Mouse (Mus musculus) kidney, embryonic 16.5 days (tissue): ENCODE results near the gene U2surp. TPM values are rescaled to one million over a fixed set of nuclear protein-coding genes. Genes with fewer than 3 reads are reported as not detected.

Source experiments
- ATAC-seq: fragments of 200-750 bp; cut with Nextera tagmentation; 2 replicates; pipeline ENCODE4 v1.8.0; 2017; ENCODE audit warnings: moderate TSS enrichment; ENCODE audit not compliant: low FRiP score, low TSS enrichment
- H3K27ac ChIP-seq: fragments of 300-500 bp; sonication (generic); 2 replicates; pipeline ENCODE4 v1.5.1; 2014; ENCODE audit warnings: low read length
- H3K27me3 ChIP-seq: fragments of 300-500 bp; sonication (generic); 2 replicates; pipeline ENCODE4 v1.6.1; 2014; ENCODE audit warnings: low read length, control low read depth, mixed read lengths; ENCODE audit not compliant: insufficient read depth
- H3K36me3 ChIP-seq: fragments of 300-500 bp; sonication (generic); 2 replicates; pipeline ENCODE4 v1.6.1; 2014; ENCODE audit warnings: low read length, control low read depth, mixed read lengths; ENCODE audit not compliant: insufficient read depth
- H3K4me1 ChIP-seq: fragments of 300-500 bp; sonication (generic); 2 replicates; pipeline ENCODE4 v1.6.1; 2014; ENCODE audit warnings: low read length, control low read depth, mixed read lengths; ENCODE audit not compliant: insufficient read depth
- H3K4me2 ChIP-seq: fragments of 300-500 bp; sonication (generic); replicated peaks from 2 replicates; pipeline ENCODE4 v1.6.1; 2014; ENCODE audit warnings: low read depth, low read length
- H3K4me3 ChIP-seq: fragments of 300-500 bp; sonication (generic); 2 replicates; pipeline ENCODE4 v1.5.1; 2014; ENCODE audit warnings: mild to moderate bottlenecking, low read length
- H3K9ac ChIP-seq: fragments of 300-500 bp; sonication (generic); replicated peaks from 2 replicates; pipeline ENCODE4 v1.6.1; 2014; ENCODE audit warnings: low read length
- H3K9me3 ChIP-seq: fragments of 300-500 bp; sonication (generic); 2 replicates; pipeline ENCODE4 v1.6.1; 2016; ENCODE audit warnings: low read length, control low read depth
- WGBS: fragments of 180-500 bp; shearing (Covaris S2); extraction: QIAGEN DNeasy Blood & Tissue Kit; methylation state at CpG from one replicate; pipeline ENCODE4 v1.1.7; 2014; 5-methylcytosine and 5-hydroxymethylcytosine counted together
- polyA plus RNA-seq: library from polyadenylated mRNA; unstranded; fragments of >200 nt; fragmentation: Nextera tagmentation; extraction: Ambion mirVana; gene quantifications from 2 replicates; pipeline ENCODE4 v1.2.1, GENCODE M21; 2015

U2surp gene
- 100 and 134 TPM in 2 replicates for polyA plus RNA-seq

GRCm38 (mm10) chr9:95511472-95512330 lies at the start of gene U2surp:
U2surp (minus strand) TSS chr9:95511996.
- H3K27ac ChIP-seq, result peak within 1 kb of the TSS; percentile 95
- ATAC-seq, result peak; percentile 96
- peak within 1 kb of the TSS; percentile 84 for H3K4me2 ChIP-seq
- no peaks in the 10 kb centered on the region for H3K9me3 ChIP-seq
- H3K9ac ChIP-seq, result peak within 1 kb of the TSS; percentile 98
- peaks cover 22% of the 10 kb centered on the region for H3K4me1 ChIP-seq
- no peaks in the 10 kb centered on the region for H3K27me3 ChIP-seq
- 0% methylated on average over 74 of the region's 74 CpGs for WGBS
- H3K4me3 ChIP-seq, result peak within 1 kb of the TSS; percentile 99
- no peaks in the 10 kb centered on the region for H3K36me3 ChIP-seq

- Histone ChIP-seq H3K4me2 (peak overlapping the region; percentile 97), H3K36me3 (no peaks in the 10 kb centered on the region), H3K4me3 (peak overlapping the region; percentile 66), H3K27me3 (peaks cover 89% of the 10 kb centered on the region), H3K4me1 (peaks cover 16% of the 10 kb centered on the region), H3K9me3 (no peaks in the 10 kb centered on the region), H3K9ac (peak overlapping the region; percentile 65), H3K27ac (no peak overlapping the region)
- ATAC-seq, result peak; percentile 75
- 14% methylated on average over 57 of the region's 78 CpGs for WGBS
These were observed 48.3 kb upstream of the U2surp start for GRCm38 (mm10) chr9:95559936-95560735.

GRCm38 (mm10) chr9:95559059-95559935 lies 47.5 kb upstream of the U2surp start, which contains the start of gene Paqr9:
Paqr9 (plus strand) TSS chr9:95559657.
- Histone ChIP-seq H3K4me3 (peak within 1 kb of the TSS; percentile 66), H3K27me3 (peaks cover 92% of the 10 kb centered on the region), H3K4me1 (peaks cover 16% of the 10 kb centered on the region), H3K27ac (no peak within 1 kb of the TSS), H3K4me2 (peak within 1 kb of the TSS; percentile 97), H3K36me3 (no peaks in the 10 kb centered on the region), H3K9ac (peak within 1 kb of the TSS; percentile 65), H3K9me3 (no peaks in the 10 kb centered on the region)
- 0% methylated on average over 12 of the region's 118 CpGs for WGBS
- peak; percentile 69 for ATAC-seq

- Histone ChIP-seq H3K27ac (no peak overlapping the region), H3K4me2 (peak overlapping the region; percentile 97), H3K9ac (no peak overlapping the region), H3K9me3 (no peaks in the 10 kb centered on the region), H3K27me3 (peaks cover 86% of the 10 kb centered on the region), H3K4me3 (peak overlapping the region; percentile 66), H3K36me3 (no peaks in the 10 kb centered on the region), H3K4me1 (peaks cover 16% of the 10 kb centered on the region)
- no peak for ATAC-seq
- 11% methylated on average over 11 of the region's 11 CpGs for WGBS
These were observed 46.9 kb upstream of the U2surp start for GRCm38 (mm10) chr9:95558726-95559058.

GRCm38 (mm10) chr9:95557722-95558121 lies 45.9 kb upstream of the U2surp start:
- H3K9me3 ChIP-seq, result no peaks in the 10 kb centered on the region
- no peaks in the 10 kb centered on the region for H3K36me3 ChIP-seq
- H3K9ac ChIP-seq, result no peak overlapping the region
- H3K27ac ChIP-seq, result no peak overlapping the region
- H3K4me3 ChIP-seq, result no peak overlapping the region
- ATAC-seq, result no peak
- peaks cover 77% of the 10 kb centered on the region for H3K27me3 ChIP-seq
- peaks cover 16% of the 10 kb centered on the region for H3K4me1 ChIP-seq
- 69% methylated on average over 6 of the region's 6 CpGs for WGBS
- H3K4me2 ChIP-seq, result no peak overlapping the region

- peaks cover 63% of the 10 kb centered on the region for H3K27me3 ChIP-seq
- H3K9ac ChIP-seq, result no peak overlapping the region
- no peak overlapping the region for H3K4me2 ChIP-seq
- 89% methylated on average over 4 of the region's 4 CpGs for WGBS
- H3K4me1 ChIP-seq, result peaks cover 16% of the 10 kb centered on the region
- no peak overlapping the region for H3K4me3 ChIP-seq
- no peak for ATAC-seq
- no peaks in the 10 kb centered on the region for H3K9me3 ChIP-seq
- H3K27ac ChIP-seq, result no peak overlapping the region
- H3K36me3 ChIP-seq, result no peaks in the 10 kb centered on the region
These were observed 44.3 kb upstream of the U2surp start for GRCm38 (mm10) chr9:95556067-95556512.

- Histone ChIP-seq H3K9ac (no peak overlapping the region), H3K9me3 (no peaks in the 10 kb centered on the region), H3K4me1 (peaks cover 16% of the 10 kb centered on the region), H3K27me3 (peaks cover 55% of the 10 kb centered on the region), H3K4me3 (no peak overlapping the region), H3K27ac (no peak overlapping the region), H3K4me2 (no peak overlapping the region), H3K36me3 (no peaks in the 10 kb centered on the region)
- ATAC-seq, result no peak
- 80% methylated on average over 5 of the region's 5 CpGs for WGBS
These were observed 43.5 kb upstream of the U2surp start for GRCm38 (mm10) chr9:95555233-95555740.

GRCm38 (mm10) chr9:95554231-95555221 lies 42.7 kb upstream of the U2surp start:
- Histone ChIP-seq H3K9me3 (no peaks in the 10 kb centered on the region), H3K36me3 (no peaks in the 10 kb centered on the region), H3K4me3 (no peak overlapping the region), H3K4me1 (peaks cover 10% of the 10 kb centered on the region; the same call in 1 of the 2 replicates), H3K27ac (no peak overlapping the region), H3K9ac (no peak overlapping the region), H3K4me2 (no peak overlapping the region), H3K27me3 (peaks cover 47% of the 10 kb centered on the region)
- 81% methylated on average over 18 of the region's 18 CpGs for WGBS
- no peak for ATAC-seq
